ENCODE assay signal across 17 mouse cellular contexts in genomic region chr14:7861275-7861674, GRCm38 (mm10). TPM values are rescaled to one million over a fixed set of nuclear protein-coding genes. Genes with fewer than 3 reads are reported as not detected.
DNase-seq lines count a peak whose midpoint lies in the region; ATAC-seq lines count a peak whose summit lies in the region.
"Had no signal": no experiment of that assay in that cellular context is flagged by ENCODE, and none has a peak within 500 bp of the region (broad histone marks: within the 10 kb centered on the region; RNA-seq: fewer than 3 reads in every experiment).

No protein-coding gene starts in this region.

- H3K4me2 ChIP-seq in hindbrain, embryonic 14.5 days (replicated peaks): no peak overlapping the region
- no peak overlapping the region for H3K4me2 ChIP-seq in hindbrain, embryonic 13.5 days
- H3K4me2 ChIP-seq in midbrain, embryonic 11.5 days: no peak overlapping the region
- H3K4me2 ChIP-seq in midbrain, embryonic 13.5 days (replicated peaks): no peak overlapping the region
- H3K4me2 ChIP-seq: embryonic facial prominence, embryonic 12.5 days; liver, embryonic 12.5 days had no signal

- H3K36me3 ChIP-seq in hindbrain, embryonic 14.5 days (replicated peaks; ENCODE audit: control insufficient read depth, insufficient read depth): no peaks in the 10 kb centered on the region
- H3K36me3 ChIP-seq in hindbrain, embryonic 13.5 days: no peaks in the 10 kb centered on the region
- H3K36me3 ChIP-seq in midbrain, embryonic 11.5 days (ENCODE audit: control insufficient read depth, insufficient read depth, low read length): no peaks in the 10 kb centered on the region
- no peaks in the 10 kb centered on the region for H3K36me3 ChIP-seq in midbrain, embryonic 13.5 days
- no peaks in the 10 kb centered on the region for H3K36me3 ChIP-seq in embryonic facial prominence, embryonic 10.5 days (replicated peaks)
- H3K36me3 ChIP-seq: embryonic facial prominence, embryonic 12.5 days; liver, embryonic 12.5 days had no signal

- no peaks in the 10 kb centered on the region for H3K4me1 ChIP-seq in hindbrain, embryonic 14.5 days (replicated peaks; ENCODE audit: control insufficient read depth, insufficient read depth, low read length)
- H3K4me1 ChIP-seq in hindbrain, embryonic 13.5 days (replicated peaks): peaks cover 6% of the 10 kb centered on the region; the same call in 1 of the 2 replicates
- H3K4me1 ChIP-seq in midbrain, embryonic 11.5 days (ENCODE audit: control insufficient read depth, insufficient read depth, low read length): 0 out of 2 replicates have a peak, but pooled peaks cover 2% of the 10 kb centered on the region
- H3K4me1 ChIP-seq in midbrain, embryonic 13.5 days (replicated peaks): no peaks in the 10 kb centered on the region
- H3K4me1 ChIP-seq in embryonic facial prominence, embryonic 10.5 days: peaks cover 26% of the 10 kb centered on the region

- H3K4me3 ChIP-seq in hindbrain, embryonic 14.5 days (replicated peaks; ENCODE audit: low read length): no peak overlapping the region
- H3K4me3 ChIP-seq in hindbrain, embryonic 13.5 days: no peak overlapping the region
- no peak overlapping the region for H3K4me3 ChIP-seq in midbrain, embryonic 11.5 days (ENCODE audit: low read depth, low read length)
- no peak overlapping the region for H3K4me3 ChIP-seq in midbrain, embryonic 13.5 days (replicated peaks)
- no peak overlapping the region for H3K4me3 ChIP-seq in embryonic facial prominence, embryonic 10.5 days
- H3K4me3 ChIP-seq: embryonic facial prominence, embryonic 12.5 days; liver, embryonic 12.5 days; megakaryocyte, embryonic 14.5 days; myocyte had no signal

- H3K9me3 ChIP-seq in hindbrain, embryonic 14.5 days (ENCODE audit: control insufficient read depth, low read length): no peaks in the 10 kb centered on the region
- H3K9me3 ChIP-seq in hindbrain, embryonic 13.5 days: no peaks in the 10 kb centered on the region
- no peaks in the 10 kb centered on the region for H3K9me3 ChIP-seq in midbrain, embryonic 11.5 days (ENCODE audit: control insufficient read depth, low read length)
- no peaks in the 10 kb centered on the region for H3K9me3 ChIP-seq in midbrain, embryonic 13.5 days
- H3K9me3 ChIP-seq in embryonic facial prominence, embryonic 10.5 days: no peaks in the 10 kb centered on the region
- H3K9me3 ChIP-seq: embryonic facial prominence, embryonic 12.5 days; liver, embryonic 12.5 days; megakaryocyte, embryonic 14.5 days had no signal

- DNase-seq in hindbrain, embryonic 14.5 days (ENCODE audit: low spot score): no peak
- peak; percentile 77 for DNase-seq in midbrain, embryonic 11.5 days (ENCODE audit: low spot score, missing footprints)
- DNase-seq in embryonic facial prominence, embryonic 10.5 days (ENCODE audit: low spot score): peak; percentile 30
- peak; percentile 62 to 71 for DNase-seq in kidney, postnatal 36 days
- DNase-seq in urinary bladder, postnatal 10 days (ENCODE audit: low spot score): no peak
- DNase-seq: heart, adult 18-20 months; right cerebral cortex, postnatal 25 days; thymus, postnatal 36 days had no signal

- H3K9ac ChIP-seq in hindbrain, embryonic 14.5 days: no peak overlapping the region
- no peak overlapping the region for H3K9ac ChIP-seq in hindbrain, embryonic 13.5 days
- no peak overlapping the region for H3K9ac ChIP-seq in midbrain, embryonic 11.5 days (ENCODE audit: low read length)
- no peak overlapping the region for H3K9ac ChIP-seq in midbrain, embryonic 13.5 days (replicated peaks)
- H3K9ac ChIP-seq: embryonic facial prominence, embryonic 12.5 days; liver, embryonic 12.5 days had no signal

- no peak overlapping the region for H3K27ac ChIP-seq in hindbrain, embryonic 14.5 days
- H3K27ac ChIP-seq in hindbrain, embryonic 13.5 days: no peak overlapping the region
- no peak overlapping the region for H3K27ac ChIP-seq in midbrain, embryonic 11.5 days (ENCODE audit: low read depth, low read length)
- H3K27ac ChIP-seq in midbrain, embryonic 13.5 days: no peak overlapping the region
- no peak overlapping the region for H3K27ac ChIP-seq in embryonic facial prominence, embryonic 10.5 days (replicated peaks)
- H3K27ac ChIP-seq: embryonic facial prominence, embryonic 12.5 days; liver, embryonic 12.5 days had no signal

- 0 out of 2 replicates have a peak, but pooled peaks have one; percentile 18 for ATAC-seq in hindbrain, embryonic 14.5 days (ENCODE audit: low FRiP score)
- ATAC-seq in hindbrain, embryonic 13.5 days (ENCODE audit: low FRiP score): no peak
- no peak for ATAC-seq in midbrain, embryonic 11.5 days (ENCODE audit: low FRiP score)
- no peak for ATAC-seq in midbrain, embryonic 13.5 days
- no peak for ATAC-seq in megakaryocyte, adult 5-6 weeks (ENCODE audit: poor library complexity, severe bottlenecking)
- ATAC-seq: activated CD4-positive, CD25-positive, alpha-beta regulatory T cell, adult 4 months; CD4-positive, CD25-positive, alpha-beta regulatory T cell, adult 4 months; liver, embryonic 12.5 days had no signal

- 83% methylated on average over 1 of the region's 1 CpGs for WGBS in hindbrain, embryonic 14.5 days
- 93% methylated on average over 1 of the region's 1 CpGs for WGBS in hindbrain, embryonic 13.5 days
- WGBS in midbrain, embryonic 11.5 days: 100% methylated on average over 1 of the region's 1 CpGs
- 89% methylated on average over 1 of the region's 1 CpGs for WGBS in midbrain, embryonic 13.5 days
- 88% methylated on average over 1 of the region's 1 CpGs for WGBS in embryonic facial prominence, embryonic 10.5 days

- no peaks in the 10 kb centered on the region for H3K27me3 ChIP-seq in hindbrain, embryonic 14.5 days (ENCODE audit: control insufficient read depth, insufficient read depth, low read length)
- no peaks in the 10 kb centered on the region for H3K27me3 ChIP-seq in hindbrain, embryonic 13.5 days
- H3K27me3 ChIP-seq in midbrain, embryonic 11.5 days (ENCODE audit: control insufficient read depth, insufficient read depth, low read length): no peaks in the 10 kb centered on the region
- no peaks in the 10 kb centered on the region for H3K27me3 ChIP-seq in midbrain, embryonic 13.5 days
- H3K27me3 ChIP-seq in embryonic facial prominence, embryonic 10.5 days (replicated peaks; ENCODE audit: low read depth, poor library complexity, severe bottlenecking): no peaks in the 10 kb centered on the region
- H3K27me3 ChIP-seq: embryonic facial prominence, embryonic 12.5 days; liver, embryonic 12.5 days; megakaryocyte, embryonic 14.5 days had no signal

RNA-seq across cellular contexts. Expression of gene Flnb, which starts 43.5 kb away (rescaled TPM):
- polyA plus RNA-seq in hindbrain, embryonic 14.5 days (2014; fragmentation: Nextera tagmentation; extraction: Ambion mirVana): 7.4 and 9.0 TPM in 2 replicates
- 6.5 and 7.4 TPM in 2 replicates for polyA plus RNA-seq in hindbrain, embryonic 13.5 days (2015; fragmentation: Nextera tagmentation; extraction: Ambion mirVana)
- polyA plus RNA-seq in midbrain, embryonic 11.5 days (2014; fragmentation: Nextera tagmentation; extraction: Ambion mirVana): 10.9 and 12.0 TPM in 2 replicates
- polyA plus RNA-seq in midbrain, embryonic 13.5 days (2015; fragmentation: Nextera tagmentation; extraction: Ambion mirVana): 10.8 and 11.3 TPM in 2 replicates
- 20.4 and 22.5 TPM in 2 replicates for polyA plus RNA-seq in embryonic facial prominence, embryonic 10.5 days (2016; fragmentation: Nextera tagmentation; extraction: Ambion mirVana)
- total RNA-seq in megakaryocyte, adult 5-6 weeks (2015): 4.6 and 5.1 TPM in 2 replicates
- 6.1 and 6.3 TPM in 2 replicates for total RNA-seq in megakaryocyte, adult 5-6 weeks (2017)

Comparison
In these comparisons a context has a peak if more than half of its experiments do, and no peak if none do; other contexts are left out.
1. DNase-seq: peak in midbrain, embryonic 11.5 days (single experiment), embryonic facial prominence, embryonic 10.5 days (single experiment) and kidney, postnatal 36 days (2 of 2); none in hindbrain, embryonic 14.5 days (single experiment) and urinary bladder, postnatal 10 days (single experiment).